13 mouse cellular contexts compared by ENCODE assay signal in the genomic region with DNA sequence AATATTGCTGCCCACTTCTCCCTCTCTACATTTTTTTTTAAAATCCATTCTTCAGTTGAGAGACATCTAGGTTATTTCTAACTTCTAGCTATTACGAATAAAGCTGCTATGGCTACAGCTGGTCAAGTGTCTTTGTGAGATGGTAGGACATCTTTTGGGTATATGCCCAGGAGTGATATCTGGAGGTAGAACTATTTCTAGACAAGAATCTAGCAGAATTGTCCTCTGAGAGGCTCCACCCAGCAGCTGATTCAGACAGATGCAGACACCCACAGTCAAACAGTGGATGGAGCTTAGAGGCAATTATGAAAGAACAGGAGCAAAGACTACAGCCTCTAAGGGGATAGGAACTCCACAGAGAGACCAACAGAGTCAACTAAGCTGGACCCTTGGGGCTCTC.
"Had no signal": no experiment of that assay in that cellular context is flagged by ENCODE, and none has a peak within 500 bp of the region (broad histone marks: within the 10 kb centered on the region; RNA-seq: fewer than 3 reads in every experiment).

No protein-coding gene starts in this region.

- DNase-seq: lung, adult 18-20 months; lung, embryonic 14.5 days; lung, postnatal 10 days; lung, postnatal 4 days; midbrain, embryonic 14.5 days; retina, postnatal 1 day; right cerebral cortex, postnatal 25 days; right cerebral cortex, postnatal 4 days; spleen, adult 18-20 months; thymus, adult 18-20 months; thymus, postnatal 14 days; thymus, postnatal 36 days had no signal

- ATAC-seq: midbrain, embryonic 16.5 days had no signal
